Mouse (Mus musculus): ENCODE data around the gene Prr15.
A peak's percentile ranks its signal among the peaks of the same experiment; 100 is the strongest.

Gene Prr15

DNA sequence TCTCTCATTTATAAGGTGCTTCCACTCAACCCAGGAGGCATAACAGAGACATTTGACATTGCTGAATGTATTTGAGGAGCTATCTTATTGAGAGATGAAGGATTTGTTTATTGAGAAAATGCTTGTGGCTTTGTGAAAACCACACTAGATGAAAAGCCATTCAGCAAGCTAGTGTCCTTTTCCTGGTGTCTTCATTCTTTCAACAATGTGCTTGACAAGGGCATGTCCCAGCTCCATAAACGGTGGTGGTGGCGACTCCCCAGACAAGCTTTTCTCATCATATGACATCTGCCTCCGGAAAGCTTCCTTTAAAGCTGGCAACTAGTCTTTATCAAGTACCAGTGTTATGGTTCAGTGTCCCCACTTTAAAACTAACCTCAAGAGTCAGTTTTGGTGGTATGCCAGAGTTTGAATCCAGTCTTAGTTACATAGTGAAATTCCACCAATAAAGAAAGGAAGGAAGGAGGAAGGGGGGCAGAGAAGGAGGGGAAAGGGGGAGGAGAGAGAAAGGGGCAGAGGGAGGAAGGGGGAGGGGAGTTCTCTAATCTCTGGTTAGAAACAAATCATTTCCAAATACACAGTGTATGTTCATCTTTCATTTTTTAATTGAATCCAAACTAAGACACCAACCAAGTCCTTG lies at the start of gene Prr15:
Gene Prr15 (plus strand): TSS at position 590 of the 640 bp plus-strand sequence.
- DNase-seq (ENCODE audit: low spot score), result no peak

DNA sequence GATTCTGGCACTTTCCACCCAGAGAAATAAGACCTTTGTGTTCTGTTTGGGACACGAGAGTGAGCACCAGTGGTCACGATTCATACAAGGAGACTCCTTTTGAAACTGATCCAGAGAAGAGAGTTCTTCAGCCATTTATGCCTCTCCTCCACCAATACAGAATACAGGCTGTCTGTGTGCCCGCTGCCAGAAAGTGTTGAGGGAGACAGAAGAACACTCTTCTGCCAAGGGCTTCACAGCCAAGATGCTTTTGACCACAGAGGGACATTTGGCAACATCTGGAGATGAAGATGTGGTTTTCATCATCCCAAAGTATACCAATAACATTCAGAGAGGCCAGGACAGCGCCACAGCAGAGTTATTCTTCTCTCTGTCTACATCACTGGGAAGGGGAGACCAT lies 48.4 kb upstream of the Prr15 start:
- DNase-seq (ENCODE audit: low spot score), result no peak

DNA sequence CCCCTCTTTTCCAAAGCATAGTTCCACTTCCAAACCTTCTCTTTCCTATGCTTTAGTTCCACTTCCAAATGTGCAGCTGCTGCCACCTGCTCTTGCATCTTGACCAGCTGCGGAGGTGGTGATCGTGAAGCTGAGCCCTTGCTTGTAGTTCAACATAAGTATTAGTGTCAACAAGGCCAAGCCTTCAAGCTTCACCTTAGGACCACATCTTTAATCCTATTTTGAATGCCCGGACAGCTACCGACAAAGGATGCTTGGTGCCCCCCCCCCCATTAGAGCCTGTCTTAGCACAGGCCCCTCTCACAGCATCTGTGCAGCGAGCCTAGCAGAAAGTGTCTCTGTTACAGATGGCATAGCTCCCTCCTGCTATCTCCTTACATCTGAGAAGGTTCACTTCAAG lies 47.8 kb upstream of the Prr15 start:
- DNase-seq (ENCODE audit: low spot score), result no peak

DNA sequence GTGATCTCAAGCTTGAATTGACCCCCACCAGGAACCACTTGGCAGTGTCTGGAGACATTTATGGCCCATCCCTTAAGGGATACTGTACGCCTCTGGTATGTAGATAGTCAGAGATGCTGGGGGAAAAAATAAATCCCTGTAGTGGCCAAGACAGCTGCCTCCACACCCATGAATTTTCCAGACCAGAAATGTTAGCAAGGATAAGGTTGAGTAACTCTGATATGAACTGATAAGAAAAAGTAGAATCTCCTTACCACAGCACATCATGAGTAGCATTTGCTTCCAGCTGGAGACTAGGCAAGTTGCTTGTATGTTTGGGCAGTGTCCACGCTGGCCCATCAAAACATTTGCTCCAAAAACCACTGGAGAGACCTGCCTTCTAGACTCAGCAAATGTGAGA lies 47.0 kb upstream of the Prr15 start:
- DNase-seq (ENCODE audit: low spot score), result no peak

DNA sequence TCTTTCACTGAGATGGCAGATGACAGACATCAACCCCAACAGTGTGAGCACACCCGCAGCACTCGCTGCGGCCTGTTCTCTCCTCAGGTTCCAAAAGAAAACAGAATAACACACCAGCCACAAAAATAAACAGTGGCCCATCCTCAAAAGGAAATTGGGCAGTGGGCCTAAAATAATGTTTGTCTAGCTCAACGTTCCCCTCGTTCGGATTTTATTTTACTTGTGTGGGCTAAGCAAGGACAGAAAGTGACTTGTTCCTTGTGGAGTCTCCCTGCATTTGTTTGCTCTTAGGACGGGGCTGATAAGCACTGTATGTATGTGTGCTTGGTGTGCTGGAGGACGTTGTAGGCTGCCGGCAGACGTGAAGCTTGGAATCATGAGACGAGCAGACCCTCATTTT lies 46.2 kb upstream of the Prr15 start:
- no peak for DNase-seq (ENCODE audit: low spot score)

DNA sequence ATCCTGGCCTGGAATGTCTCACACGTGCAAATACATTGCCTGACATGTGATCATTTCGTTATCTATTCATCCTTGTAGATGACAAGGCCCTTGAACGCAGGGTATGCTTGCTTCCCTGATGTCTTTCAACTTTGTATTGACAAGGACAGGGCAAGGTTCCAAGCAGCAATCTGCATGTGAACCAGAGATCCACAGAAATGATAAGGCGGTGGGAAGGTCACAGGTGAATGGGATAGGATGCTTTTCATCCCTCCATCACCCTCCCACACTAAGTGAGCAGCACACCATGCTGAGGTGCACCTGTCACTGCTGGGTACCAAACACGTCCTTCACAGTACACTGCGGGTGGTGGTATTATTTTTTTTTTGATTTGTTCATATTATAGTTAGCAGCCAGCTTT lies 45.4 kb upstream of the Prr15 start:
- no peak for DNase-seq (ENCODE audit: low spot score)

DNA sequence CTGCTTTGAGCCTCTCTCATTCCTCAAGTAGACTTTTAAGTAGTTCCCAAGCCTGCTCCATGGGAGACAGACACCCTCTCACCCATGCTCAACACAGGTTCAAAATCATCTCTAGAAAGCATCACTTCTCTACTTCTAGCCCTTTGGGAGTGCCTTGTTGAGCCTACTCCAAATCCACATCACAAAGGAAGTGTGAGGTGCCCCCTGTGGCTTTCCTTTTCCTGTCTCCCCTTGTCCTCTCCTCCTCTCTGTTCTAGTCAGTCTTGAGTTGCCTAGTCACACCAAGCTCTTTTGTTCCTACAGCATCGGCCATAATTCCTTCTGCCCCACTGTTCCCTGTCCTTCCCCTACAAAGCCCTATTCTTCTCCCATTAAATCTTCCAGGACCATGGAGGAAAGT lies 42.3 kb upstream of the Prr15 start:
- DNase-seq (ENCODE audit: low spot score), result no peak

DNA sequence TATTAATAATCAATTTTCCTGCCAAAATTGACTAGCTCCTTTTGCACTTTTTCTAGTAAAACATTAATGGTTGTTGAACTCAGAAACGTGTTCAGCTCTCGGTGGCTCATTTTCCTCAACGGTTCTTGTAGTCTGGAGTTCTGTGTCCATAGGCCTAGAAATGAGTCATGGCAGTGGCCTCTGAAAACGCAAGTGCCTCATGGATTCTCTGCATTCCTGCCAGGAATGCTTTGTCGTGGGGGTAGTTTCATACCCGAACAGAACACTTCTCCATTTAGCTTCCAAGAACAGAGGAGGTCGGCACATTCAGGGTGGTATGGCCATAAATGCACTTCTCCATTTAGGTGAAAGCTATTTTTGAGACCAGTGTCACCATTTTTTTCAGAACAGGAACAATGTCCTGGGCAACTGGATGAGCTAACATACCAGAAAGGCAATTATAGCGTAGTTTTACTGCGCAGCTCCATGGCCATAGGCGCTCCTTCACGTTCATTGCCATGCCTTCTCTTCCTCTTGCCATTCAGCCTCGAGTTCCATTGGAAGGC lies 41.4 kb upstream of the Prr15 start:
- DNase-seq (ENCODE audit: low spot score), result no peak

DNA sequence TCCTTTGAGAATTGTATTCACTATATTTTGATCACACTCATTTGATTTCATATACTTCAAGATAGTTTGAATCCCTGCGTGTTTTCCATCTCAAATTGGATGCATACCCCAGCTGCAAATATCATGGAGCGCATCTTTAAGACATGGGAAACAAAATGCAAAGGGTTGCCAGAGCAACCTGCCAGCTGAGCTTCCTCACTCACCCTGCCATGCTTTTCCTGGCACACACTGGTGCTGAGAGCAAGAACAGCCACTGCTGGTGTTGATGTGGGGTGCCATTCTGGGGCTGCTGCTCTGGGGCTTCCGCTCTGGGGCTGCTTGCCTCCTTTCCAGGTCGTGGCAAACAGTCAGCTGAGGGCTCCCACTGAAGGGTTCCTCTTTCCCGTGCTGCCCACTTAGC lies 38.8 kb upstream of the Prr15 start:
- no peak for DNase-seq (ENCODE audit: low spot score)

- no peak for DNase-seq (ENCODE audit: low spot score)
These were observed 35.7 kb upstream of the Prr15 start for GRCm38 (mm10) chr6:54289774-54290500.

DNA sequence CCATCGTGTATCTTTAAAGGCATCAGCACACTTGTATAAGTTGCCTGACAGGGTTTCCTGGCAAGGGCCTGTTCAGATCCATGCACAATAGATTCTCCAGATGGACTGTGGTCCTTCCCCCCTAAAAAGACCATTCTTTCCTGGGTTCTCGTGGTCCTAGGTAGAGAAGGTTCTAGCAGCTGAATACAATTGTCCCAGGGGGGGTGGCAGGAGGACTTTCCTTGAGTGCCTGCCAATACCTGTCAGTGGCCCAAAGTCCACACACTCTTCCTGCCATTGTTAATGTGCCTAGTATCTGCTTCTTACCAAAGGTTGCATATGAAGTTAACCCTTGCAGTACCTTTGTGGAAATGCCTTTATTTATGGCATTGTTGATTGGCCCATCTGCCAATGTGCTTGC lies 28.4 kb upstream of the Prr15 start:
- DNase-seq (ENCODE audit: low spot score), result no peak

DNA sequence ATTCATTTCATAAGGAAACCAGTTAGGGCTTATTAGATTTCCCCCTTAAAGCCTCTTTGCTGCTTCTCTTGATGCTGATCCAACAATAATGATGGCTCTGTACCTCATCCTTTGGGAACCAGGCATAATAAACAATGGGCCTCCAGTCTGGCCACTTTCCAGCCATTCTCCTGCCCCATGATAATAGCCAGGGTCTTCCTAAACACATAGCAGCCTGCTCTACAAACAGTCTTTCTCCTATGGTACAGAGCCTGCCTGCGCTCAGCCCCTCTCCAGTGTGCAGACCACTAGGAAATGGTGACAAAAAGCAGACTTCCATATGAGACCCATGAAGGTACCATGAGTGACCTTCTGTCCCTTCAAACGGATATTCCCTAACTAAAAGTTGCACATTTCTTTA lies 26.2 kb upstream of the Prr15 start:
- no peak for DNase-seq (ENCODE audit: low spot score)

DNA sequence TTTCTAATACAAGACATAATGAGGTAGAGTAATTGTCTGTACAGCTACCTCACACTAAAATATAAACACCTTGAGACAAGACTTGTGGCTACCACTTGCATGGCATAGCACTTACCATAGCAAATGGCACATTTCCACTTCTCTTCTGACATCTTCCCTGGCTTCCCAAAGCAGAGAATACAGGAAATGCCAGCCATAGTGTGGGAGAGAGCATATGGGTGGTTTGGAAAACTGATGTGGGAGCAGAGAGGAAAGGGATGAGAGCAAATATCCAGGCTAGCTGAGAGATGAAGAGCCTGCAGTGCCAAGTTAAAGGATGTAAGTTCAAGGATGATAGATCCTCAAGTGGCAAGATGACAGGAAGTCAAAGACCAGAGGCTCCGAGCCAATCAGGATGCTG lies 19.9 kb upstream of the Prr15 start:
- no peak for DNase-seq (ENCODE audit: low spot score)

DNA sequence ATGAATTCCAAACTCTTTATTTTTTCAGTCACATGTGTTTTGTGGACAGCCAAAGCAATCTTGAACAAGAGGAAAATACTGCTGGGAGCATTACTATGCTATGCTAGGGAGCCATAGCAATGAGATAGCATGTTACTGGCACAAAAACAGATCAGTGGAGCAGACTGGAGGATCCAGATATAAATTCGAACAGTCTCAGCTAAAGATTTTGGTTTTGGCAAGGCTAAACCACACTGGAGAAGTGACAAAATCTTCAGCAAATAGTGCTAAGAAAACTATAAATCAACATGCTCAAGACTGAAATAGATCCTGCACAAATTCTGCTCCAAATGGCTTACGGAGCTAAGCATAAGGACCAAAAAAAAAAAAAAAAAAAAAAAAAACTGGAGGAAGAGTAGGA lies 12.6 kb upstream of the Prr15 start:
- DNase-seq (ENCODE audit: low spot score), result no peak

GRCm38 (mm10) chr6:54318618-54319017 lies 7.0 kb upstream of the Prr15 start:
- DNase-seq (ENCODE audit: low spot score), result no peak

DNA sequence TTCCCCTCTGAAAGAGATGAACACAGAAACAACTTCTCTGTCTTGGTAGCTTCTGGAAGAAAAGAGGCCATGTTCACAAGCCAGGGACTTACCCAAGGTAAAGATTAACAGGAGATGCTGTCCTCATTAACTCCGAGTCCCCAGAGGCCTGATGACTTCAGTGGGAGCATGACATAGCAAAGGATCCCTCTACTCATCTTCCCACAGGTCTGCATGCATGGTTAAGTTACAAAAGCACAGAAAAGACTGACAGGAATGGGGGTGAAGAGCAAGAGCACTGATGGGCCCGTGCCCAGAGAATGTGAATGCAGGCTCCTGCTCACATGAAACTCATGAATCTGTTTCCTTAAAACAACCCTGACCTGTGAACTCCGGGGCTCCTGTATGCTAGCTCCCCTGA lies 6.4 kb upstream of the Prr15 start:
- DNase-seq (ENCODE audit: low spot score), result no peak

GRCm38 (mm10) chr6:54320236-54320635 lies 5.4 kb upstream of the Prr15 start:
- no peak for DNase-seq (ENCODE audit: low spot score)

- DNase-seq (ENCODE audit: low spot score), result no peak
These were observed 1.3 kb downstream of the Prr15 start for GRCm38 (mm10) chr6:54326671-54327625.

DNA sequence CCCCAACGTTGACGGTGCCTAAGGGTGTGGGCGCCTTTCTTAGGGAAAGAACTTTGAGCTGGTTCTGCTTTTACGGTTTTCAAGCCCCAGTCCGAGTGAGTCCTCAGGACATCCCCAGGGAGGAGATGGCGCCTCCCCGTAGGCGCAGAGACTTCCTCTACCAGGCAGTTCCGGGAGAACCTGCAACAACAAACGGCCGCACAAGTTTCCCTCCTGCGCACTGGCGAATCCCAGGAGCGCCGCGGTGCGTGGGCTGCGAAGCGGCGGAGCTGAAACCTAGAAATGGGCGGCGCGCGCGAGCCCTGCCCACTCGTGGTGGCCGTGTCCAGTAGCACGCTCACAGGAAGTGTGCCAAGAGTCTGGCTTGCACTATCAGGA lies 2.0 kb downstream of the Prr15 start:
- peak; percentile 29 for DNase-seq (ENCODE audit: low spot score)

DNA sequence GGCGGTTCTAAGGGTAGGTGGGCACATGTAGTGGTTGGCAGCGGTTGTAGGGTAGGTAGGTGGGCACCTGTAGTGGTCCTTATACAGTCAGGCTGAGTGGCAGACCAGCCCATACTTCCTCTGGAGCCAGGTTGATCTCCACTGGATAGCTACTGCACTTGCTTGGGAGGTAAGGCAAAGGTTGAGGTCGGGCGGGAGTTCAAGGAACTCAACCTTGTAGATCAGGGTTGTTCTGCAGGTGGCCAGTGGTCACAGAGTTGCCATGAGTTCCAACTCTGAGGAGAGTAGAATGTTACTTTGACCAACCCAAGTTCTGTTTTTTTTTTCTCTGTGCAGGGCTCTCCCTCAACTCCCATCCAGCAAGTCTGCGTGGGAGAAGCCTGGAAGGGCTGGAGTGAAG lies 3.1 kb downstream of the Prr15 start:
- DNase-seq (ENCODE audit: low spot score), result no peak

DNA sequence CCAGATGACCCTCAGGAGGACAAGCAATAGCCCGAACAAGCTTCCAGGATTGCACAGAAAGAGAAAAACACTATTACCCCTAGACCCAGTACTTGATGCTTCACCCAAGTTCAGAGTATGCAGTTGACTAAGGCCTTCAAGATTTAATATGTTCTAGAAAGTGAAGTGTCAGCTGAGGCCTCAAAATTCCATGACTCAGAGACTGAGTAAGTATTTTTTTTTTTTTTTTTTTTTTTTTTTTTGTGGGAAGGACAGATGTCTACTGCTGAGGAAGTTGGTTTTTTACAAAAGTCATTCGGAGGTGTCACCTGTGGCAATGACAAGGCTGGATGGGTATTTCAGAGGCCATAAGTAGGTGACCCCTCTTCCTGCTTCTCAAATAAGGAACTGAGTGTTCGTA lies 4.0 kb downstream of the Prr15 start:
- DNase-seq (ENCODE audit: low spot score), result no peak

DNA sequence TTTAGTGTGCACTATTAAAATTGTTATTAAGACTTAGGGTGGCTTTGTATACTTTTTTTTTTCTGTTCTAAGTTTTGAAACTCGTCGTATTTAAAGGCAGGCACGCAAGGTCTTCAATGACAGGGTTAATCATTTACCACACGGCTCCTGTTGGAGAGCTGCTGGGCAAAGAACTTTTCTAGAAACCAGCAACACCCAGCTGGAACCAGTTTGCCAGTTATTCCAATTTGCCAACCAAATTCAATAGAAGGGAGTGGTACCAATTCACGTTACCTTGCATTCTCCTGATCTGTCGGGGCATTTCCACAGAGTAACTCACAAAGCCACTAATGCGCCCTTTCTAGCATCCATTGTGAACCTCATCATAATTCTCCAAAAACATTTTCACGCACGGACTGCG lies 4.5 kb downstream of the Prr15 start:
- no peak for DNase-seq (ENCODE audit: low spot score)

GRCm38 (mm10) chr6:54331765-54332164 lies 6.1 kb downstream of the Prr15 start:
- no peak for DNase-seq (ENCODE audit: low spot score)

Measured in ovary, postnatal 10 days (tissue).